Mouse (Mus musculus) embryonic facial prominence, embryonic 15.5 days (tissue): ENCODE data around the gene Wwc1. TPM values are rescaled to one million over a fixed set of nuclear protein-coding genes. Genes with fewer than 3 reads are reported as not detected.
"Not testable (repeated sequence)": the region's sequence is repeated elsewhere in the genome, so short reads cannot be mapped to it uniquely, and the experiment has no call there.

ENCODE experiments used
- ATAC-seq: fragments of 200-750 bp; cut with Nextera tagmentation; 2 replicates; pipeline ENCODE4 v1.8.0; 2017; ENCODE audit warnings: low read depth, moderate TSS enrichment; ENCODE audit not compliant: insufficient number of reproducible peaks, low FRiP score, low TSS enrichment
- H3K27ac ChIP-seq: fragments of 300-500 bp; sonication (generic); replicated peaks from 2 replicates; pipeline ENCODE4 v1.5.1; 2015; ENCODE audit warnings: mild to moderate bottlenecking, inconsistent platforms
- H3K27me3 ChIP-seq: fragments of 300-500 bp; sonication (generic); 2 replicates; pipeline ENCODE4 v1.6.1; 2015; ENCODE audit warnings: inconsistent platforms
- H3K36me3 ChIP-seq: fragments of 300-500 bp; sonication (generic); 2 replicates; pipeline ENCODE4 v1.6.1; 2015; ENCODE audit warnings: mild to moderate bottlenecking, inconsistent platforms
- H3K4me1 ChIP-seq: fragments of 300-500 bp; sonication (generic); 2 replicates; pipeline ENCODE4 v1.6.1; 2015; ENCODE audit warnings: inconsistent platforms
- H3K4me2 ChIP-seq: fragments of 300-500 bp; sonication (generic); replicated peaks from 2 replicates; pipeline ENCODE4 v1.6.1; 2015; ENCODE audit warnings: mild to moderate bottlenecking, inconsistent platforms
- H3K4me3 ChIP-seq: fragments of 300-500 bp; sonication (generic); replicated peaks from 2 replicates; pipeline ENCODE4 v1.5.1; 2015; ENCODE audit warnings: mild to moderate bottlenecking, inconsistent platforms
- H3K9ac ChIP-seq: fragments of 300-500 bp; sonication (generic); 2 replicates; pipeline ENCODE4 v1.6.1; 2015; ENCODE audit warnings: inconsistent platforms
- H3K9me3 ChIP-seq: fragments of 300-500 bp; sonication (generic); replicated peaks from 2 replicates; pipeline ENCODE4 v1.6.1; 2016; ENCODE audit warnings: inconsistent platforms
- WGBS: fragments of 180-500 bp; shearing (Covaris S2); methylation state at CpG from one replicate; pipeline ENCODE4 v1.1.7; 2015; 5-methylcytosine and 5-hydroxymethylcytosine counted together
- polyA plus RNA-seq: library from polyadenylated mRNA; unstranded; fragments of >200 nt; fragmentation: Nextera tagmentation; extraction: Ambion mirVana; gene quantifications from 2 replicates; pipeline ENCODE4 v1.2.1, GENCODE M21; 2015

The Wwc1 gene
- polyA plus RNA-seq, 1 experiment from 2014 or later, result 6.9 TPM

GRCm38 (mm10) chr11:35827714-35828113 is 152.6 kb downstream of the Wwc1 start:
- H3K4me1 ChIP-seq, result peaks cover 4% of the 10 kb centered on the region; the same call in 1 of the 2 replicates
- peaks cover 79% of the 10 kb centered on the region for H3K36me3 ChIP-seq
- no peak for ATAC-seq
- H3K9me3 ChIP-seq, result no peaks in the 10 kb centered on the region
- H3K4me2 ChIP-seq, result no peak overlapping the region
- 93% methylated on average over 6 of the region's 6 CpGs for WGBS
- H3K27me3 ChIP-seq, result no peaks in the 10 kb centered on the region
- no peak overlapping the region for H3K9ac ChIP-seq
- H3K27ac ChIP-seq, result no peak overlapping the region
- H3K4me3 ChIP-seq, result no peak overlapping the region

- Histone ChIP-seq H3K36me3 (peaks cover 94% of the 10 kb centered on the region), H3K9me3 (no peaks in the 10 kb centered on the region), H3K27ac (no peak overlapping the region), H3K4me2 (no peak overlapping the region), H3K4me1 (no peaks in the 10 kb centered on the region), H3K27me3 (no peaks in the 10 kb centered on the region), H3K9ac (no peak overlapping the region), H3K4me3 (no peak overlapping the region)
- ATAC-seq, result no peak
- WGBS, result 90% methylated on average over 12 of the region's 12 CpGs
Observed at GRCm38 (mm10) chr11:35816316-35816715, 164.0 kb downstream of the Wwc1 start.

- Histone ChIP-seq H3K9ac (no peak overlapping the region), H3K4me2 (no peak overlapping the region), H3K9me3 (no peaks in the 10 kb centered on the region), H3K36me3 (peaks cover 92% of the 10 kb centered on the region), H3K4me3 (no peak overlapping the region), H3K27ac (no peak overlapping the region), H3K4me1 (no peaks in the 10 kb centered on the region), H3K27me3 (no peaks in the 10 kb centered on the region)
- 78% methylated on average over 10 of the region's 10 CpGs for WGBS
- ATAC-seq, result no peak
Observed at GRCm38 (mm10) chr11:35811458-35811857, 168.9 kb downstream of the Wwc1 start.

- no peaks in the 10 kb centered on the region for H3K36me3 ChIP-seq
- no peak overlapping the region for H3K9ac ChIP-seq
- no peaks in the 10 kb centered on the region for H3K9me3 ChIP-seq
- no peak overlapping the region for H3K4me2 ChIP-seq
- H3K4me1 ChIP-seq, result peaks cover 12% of the 10 kb centered on the region
- H3K4me3 ChIP-seq, result no peak overlapping the region
- 74% methylated on average over 5 of the region's 5 CpGs for WGBS
- no peak for ATAC-seq
- H3K27me3 ChIP-seq, result peaks cover 35% of the 10 kb centered on the region
- H3K27ac ChIP-seq, result no peak overlapping the region
Observed at GRCm38 (mm10) chr11:35801332-35801731, 179.0 kb downstream of the Wwc1 start.

GRCm38 (mm10) chr11:35798874-35799273 is 181.5 kb downstream of the Wwc1 start, which contains the start of gene Fbll1:
Gene Fbll1, minus strand, starts transcription at chr11:35798884.
- Histone ChIP-seq H3K4me3 (peak within 1 kb of the TSS; percentile 40), H3K4me2 (peak within 1 kb of the TSS; percentile 65), H3K27ac (no peak within 1 kb of the TSS), H3K9me3 (no peaks in the 10 kb centered on the region), H3K4me1 (peaks cover 12% of the 10 kb centered on the region), H3K27me3 (peaks cover 47% of the 10 kb centered on the region), H3K36me3 (no peaks in the 10 kb centered on the region), H3K9ac (no peak within 1 kb of the TSS)
- no peak for ATAC-seq
- 14% methylated on average over 11 of the region's 11 CpGs for WGBS

- peaks cover 47% of the 10 kb centered on the region for H3K27me3 ChIP-seq
- H3K27ac ChIP-seq, result no peak overlapping the region
- no peaks in the 10 kb centered on the region for H3K9me3 ChIP-seq
- H3K4me3 ChIP-seq, result peak overlapping the region; percentile 40
- peak overlapping the region; percentile 65 for H3K4me2 ChIP-seq
- no peaks in the 10 kb centered on the region for H3K36me3 ChIP-seq
- 2% methylated on average over 23 of the region's 23 CpGs for WGBS
- H3K9ac ChIP-seq, result no peak overlapping the region
- ATAC-seq, result no peak
- H3K4me1 ChIP-seq, result peaks cover 12% of the 10 kb centered on the region
Observed at GRCm38 (mm10) chr11:35798495-35798820, 181.9 kb downstream of the Wwc1 start.

GRCm38 (mm10) chr11:35797751-35798494 is 182.4 kb downstream of the Wwc1 start:
- Histone ChIP-seq H3K36me3 (no peaks in the 10 kb centered on the region), H3K27me3 (peaks cover 47% of the 10 kb centered on the region), H3K4me2 (peak overlapping the region; percentile 65), H3K9ac (no peak overlapping the region), H3K4me3 (peak overlapping the region; percentile 40), H3K9me3 (no peaks in the 10 kb centered on the region), H3K27ac (no peak overlapping the region), H3K4me1 (peaks cover 12% of the 10 kb centered on the region)
- no peak for ATAC-seq
- 5% methylated on average over 80 of the region's 86 CpGs for WGBS

GRCm38 (mm10) chr11:35792800-35793199 is 187.5 kb downstream of the Wwc1 start:
- H3K27ac ChIP-seq, H3K4me2 ChIP-seq, H3K9me3 ChIP-seq, H3K9ac ChIP-seq, H3K4me3 ChIP-seq, ATAC-seq, H3K4me1 ChIP-seq: not testable (repeated sequence)
- Histone ChIP-seq H3K27me3 (peaks cover 27% of the 10 kb centered on the region), H3K36me3 (peaks cover 19% of the 10 kb centered on the region)
- 87% methylated on average over 5 of the region's 5 CpGs for WGBS

GRCm38 (mm10) chr11:35788443-35788842 is 191.9 kb downstream of the Wwc1 start:
- ATAC-seq, result no peak
- peaks cover 47% of the 10 kb centered on the region for H3K36me3 ChIP-seq
- H3K4me3 ChIP-seq, result no peak overlapping the region
- H3K4me1 ChIP-seq, result no peaks in the 10 kb centered on the region
- 66% methylated on average over 2 of the region's 2 CpGs for WGBS
- H3K9me3 ChIP-seq, result no peaks in the 10 kb centered on the region
- no peak overlapping the region for H3K27ac ChIP-seq
- no peak overlapping the region for H3K4me2 ChIP-seq
- no peaks in the 10 kb centered on the region for H3K27me3 ChIP-seq
- H3K9ac ChIP-seq, result no peak overlapping the region

Other genes starting within 250 kb of the Wwc1 start
- 13.1 and 14.5 TPM in 2 replicates for gene Pank3, start 211.0 kb downstream of the Wwc1 start, polyA plus RNA-seq
- 0.11 and 0.15 TPM in 2 replicates for gene Fbll1, start 181.6 kb downstream of the Wwc1 start, polyA plus RNA-seq
- gene Rars, start 146.0 kb downstream of the Wwc1 start, polyA plus RNA-seq, result 77.1 and 77.8 TPM in 2 replicates